Mouse (Mus musculus) bone marrow macrophage, adult 2 months (primary cell): ENCODE measurements around the gene Cul4b. TPM values are rescaled to one million over a fixed set of nuclear protein-coding genes. Genes with fewer than 3 reads are reported as not detected.
"Not testable (repeated sequence)": the region's sequence is repeated elsewhere in the genome, so short reads cannot be mapped to it uniquely, and the experiment has no call there.

Experiments used
- H3K27ac ChIP-seq: 2 replicates; pipeline ENCODE4 v1.5.1; 2012; ENCODE audit warnings: low read depth, low read length; ENCODE audit not compliant: insufficient read depth
- H3K4me1 ChIP-seq: 2 replicates; pipeline ENCODE4 v1.6.1; 2012; ENCODE audit warnings: low read length; ENCODE audit not compliant: control insufficient read depth, insufficient read depth
- H3K4me3 ChIP-seq: 2 replicates; pipeline ENCODE4 v1.5.1; 2012; ENCODE audit warnings: mild to moderate bottlenecking, low read length, moderate library complexity; ENCODE audit not compliant: insufficient read depth
- CTCF ChIP-seq: IDR thresholded peaks from 2 replicates; pipeline ENCODE4 v1.5.1; 2012; ENCODE audit warnings: low read depth, mild to moderate bottlenecking, low read length, moderate library complexity
- POLR2A ChIP-seq: IDR thresholded peaks from 2 replicates; pipeline ENCODE4 v1.6.1; 2012; ENCODE audit warnings: mild to moderate bottlenecking, low read depth, low read length, borderline replicate concordance
- polyA plus RNA-seq: library from polyadenylated mRNA; stranded (reverse); fragments of >200 nt; gene quantifications from 2 replicates; pipeline ENCODE4 v1.2.4, GENCODE M21; 2012; ENCODE audit not compliant: missing spikeins, insufficient read depth, insufficient read length

The Cul4b gene
- polyA plus RNA-seq, 1 experiment = 23.9 TPM

GRCm38 (mm10) chrX:38564542-38565175 lies 11.3 kb downstream of the Cul4b start:
- Histone ChIP-seq H3K4me1 (no peaks in the 10 kb centered on the region), H3K4me3 (peak overlapping the region; percentile 77), H3K27ac (peak overlapping the region; percentile 94)
- TF ChIP-seq POLR2A = no peak
- TF ChIP-seq CTCF = no peak

- TF ChIP-seq POLR2A (no peak), CTCF (no peak)
Measured at GRCm38 (mm10) chrX:38563941-38564541, 12.0 kb downstream of the Cul4b start.

GRCm38 (mm10) chrX:38553255-38553654 lies 22.7 kb downstream of the Cul4b start:
- no peak overlapping the region for H3K4me3 ChIP-seq
- no peaks in the 10 kb centered on the region for H3K4me1 ChIP-seq
- H3K27ac ChIP-seq = no peak overlapping the region
- TF ChIP-seq POLR2A (no peak), CTCF (no peak)

More at GRCm38 (mm10) chrX:38563941-38564541, 12.0 kb downstream of the Cul4b start:
- Histone ChIP-seq H3K27ac (peak overlapping the region; percentile 94), H3K4me3 (peak overlapping the region; percentile 74), H3K4me1 (no peaks in the 10 kb centered on the region)

GRCm38 (mm10) chrX:38514556-38514955 lies 61.4 kb downstream of the Cul4b start:
- Histone ChIP-seq H3K27ac (no peak overlapping the region), H3K4me3 (no peak overlapping the region), H3K4me1 (no peaks in the 10 kb centered on the region)
- no peak for TF ChIP-seq POLR2A
- no peak for TF ChIP-seq CTCF

- TF ChIP-seq CTCF = no peak
- TF ChIP-seq POLR2A = no peak
- Histone ChIP-seq H3K4me3 (no peak overlapping the region), H3K4me1 (no peaks in the 10 kb centered on the region), H3K27ac (no peak overlapping the region)
Measured at GRCm38 (mm10) chrX:38504846-38505245, 71.2 kb downstream of the Cul4b start.

GRCm38 (mm10) chrX:38502182-38502581 lies 73.8 kb downstream of the Cul4b start:
- not testable (repeated sequence) for H3K27ac ChIP-seq, H3K4me1 ChIP-seq, H3K4me3 ChIP-seq
- 0 out of 2 replicates have a peak, but pooled peaks have one; percentile 16 for TF ChIP-seq CTCF

GRCm38 (mm10) chrX:38485464-38485863 lies 90.5 kb downstream of the Cul4b start:
- not testable (repeated sequence) for H3K4me1 ChIP-seq, H3K27ac ChIP-seq, H3K4me3 ChIP-seq

Other genes starting within 250 kb of the Cul4b start
- gene Lamp2, start 119.7 kb downstream of the Cul4b start, polyA plus RNA-seq = 673 and 727 TPM in 2 replicates
- gene Mcts1, start 24.4 kb upstream of the Cul4b start, polyA plus RNA-seq = 119 and 149 TPM in 2 replicates
- 27.8 and 28.0 TPM in 2 replicates for gene C1galt1c1, start 58.9 kb upstream of the Cul4b start, polyA plus RNA-seq
- not detected in 2 replicates for gene 6030498E09Rik, start 196.5 kb upstream of the Cul4b start, polyA plus RNA-seq